In the genomic region with DNA sequence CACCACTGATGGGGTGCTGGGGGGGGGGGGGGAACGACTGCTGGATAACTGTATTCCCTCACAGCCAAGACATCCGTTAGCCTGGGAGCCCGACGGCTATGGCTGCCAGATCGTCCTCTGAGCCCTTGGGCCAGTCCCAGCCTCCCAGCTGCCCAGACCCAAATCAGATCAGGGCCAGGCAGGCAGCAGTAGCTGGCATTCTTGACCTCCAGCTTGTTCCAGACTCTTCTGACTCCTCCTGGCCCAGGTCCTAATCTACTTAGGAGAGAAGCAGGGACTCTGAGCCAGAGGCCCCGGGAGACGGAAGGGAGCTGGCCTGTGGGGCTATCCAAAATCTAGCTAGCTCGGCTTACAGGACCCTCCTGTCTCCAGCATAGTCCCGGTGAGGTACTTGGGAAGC, we compare ENCODE assay signal across 9 mouse cellular contexts. TPM values are rescaled to one million over a fixed set of nuclear protein-coding genes. Genes with fewer than 3 reads are reported as not detected.
DNase-seq lines count a peak whose midpoint lies in the region; ATAC-seq and TF ChIP-seq lines count a peak whose summit lies in the region.
"Had no signal": no experiment of that assay in that cellular context is flagged by ENCODE, and none has a peak within 500 bp of the region (broad histone marks: within the 10 kb centered on the region; RNA-seq: fewer than 3 reads in every experiment).

No protein-coding gene starts in this region.

- no peaks in the 10 kb centered on the region for H3K27me3 ChIP-seq in forebrain, embryonic 12.5 days
- H3K27me3 ChIP-seq in forebrain, embryonic 13.5 days, result no peaks in the 10 kb centered on the region
- H3K27me3 ChIP-seq: liver, embryonic 13.5 days had no signal

- no peak overlapping the region for H3K4me2 ChIP-seq in forebrain, embryonic 12.5 days
- no peak overlapping the region for H3K4me2 ChIP-seq in forebrain, embryonic 13.5 days
- H3K4me2 ChIP-seq: liver, embryonic 13.5 days had no signal

- no peak overlapping the region for H3K9ac ChIP-seq in forebrain, embryonic 12.5 days
- no peak overlapping the region for H3K9ac ChIP-seq in forebrain, embryonic 13.5 days
- H3K9ac ChIP-seq: liver, embryonic 13.5 days had no signal

- no peak for ATAC-seq in forebrain, embryonic 12.5 days (ENCODE audit: low FRiP score)
- no peak for ATAC-seq in forebrain, embryonic 13.5 days
- ATAC-seq in erythroblast, adult 5-6 weeks (replicated peaks; ENCODE audit: low FRiP score, poor library complexity, severe bottlenecking), result no peak

- 0 out of 2 replicates have a peak overlapping the region, but pooled peaks have one; percentile 4 for H3K27ac ChIP-seq in forebrain, embryonic 12.5 days
- H3K27ac ChIP-seq in forebrain, embryonic 13.5 days, result no peak overlapping the region
- no peak overlapping the region for H3K27ac ChIP-seq in left cerebral cortex, adult 2 months
- H3K27ac ChIP-seq: liver, embryonic 13.5 days had no signal

- no peaks in the 10 kb centered on the region for H3K4me1 ChIP-seq in forebrain, embryonic 12.5 days
- H3K4me1 ChIP-seq in forebrain, embryonic 13.5 days, result no peaks in the 10 kb centered on the region

- intact Hi-C loops in left cerebral cortex, adult 2 months (cut with DNase I), result no loop called here

- peaks cover 25% of the 10 kb centered on the region for H3K36me3 ChIP-seq in forebrain, embryonic 12.5 days (replicated peaks)
- peaks cover 29% of the 10 kb centered on the region for H3K36me3 ChIP-seq in forebrain, embryonic 13.5 days (ENCODE audit: poor library complexity, severe bottlenecking)

- H3K4me3 ChIP-seq in forebrain, embryonic 12.5 days (replicated peaks), result no peak overlapping the region
- no peak overlapping the region for H3K4me3 ChIP-seq in forebrain, embryonic 13.5 days
- H3K4me3 ChIP-seq in left cerebral cortex, adult 2 months, result no peak overlapping the region
- H3K4me3 ChIP-seq: liver, embryonic 13.5 days had no signal

- no peak for TF ChIP-seq CTCF in left cerebral cortex, adult 2 months (IDR thresholded peaks at IDR 0.05)

- 87% methylated on average over 9 of the region's 9 CpGs for WGBS in forebrain, embryonic 12.5 days
- 87% methylated on average over 9 of the region's 9 CpGs for WGBS in forebrain, embryonic 13.5 days

- H3K9me3 ChIP-seq in forebrain, embryonic 12.5 days, result no peaks in the 10 kb centered on the region
- no peaks in the 10 kb centered on the region for H3K9me3 ChIP-seq in forebrain, embryonic 13.5 days (replicated peaks)
- H3K9me3 ChIP-seq: liver, embryonic 13.5 days had no signal

- DNase-seq in adrenal gland, postnatal 10 days, result peak; percentile 74
- peak; percentile 65 to 86 for DNase-seq in gastrocnemius, adult 8-10 months (ENCODE audit: low spot score in 2 of 2)
- DNase-seq in kidney, postnatal 10 days, result peak; percentile 33
- DNase-seq in left cerebral cortex, adult 2 months (ENCODE audit: extremely low spot score in 1 of 2, low spot score in 2 of 2), result no peak
- no peak for DNase-seq in urinary bladder, postnatal 25 days (ENCODE audit: low spot score)
- DNase-seq: liver, embryonic 13.5 days had no signal

RNA-seq across cellular contexts. Expression of gene Gtf2ird1, which starts 35.5 kb away (rescaled TPM):
- polyA plus RNA-seq in forebrain, embryonic 12.5 days (2016; fragmentation: Nextera tagmentation; extraction: Ambion mirVana), result 111 and 112 TPM in 2 replicates
- polyA plus RNA-seq in forebrain, embryonic 13.5 days (2015; fragmentation: Nextera tagmentation; extraction: Ambion mirVana), result 72.9 and 80.2 TPM in 2 replicates
- 100 to 1,000 TPM in 1 of 2 experiments, 10 to 100 TPM in 1; 69.8 to 112 TPM for total RNA-seq in adrenal gland, postnatal 10 days (2021)
- 10 to 100 TPM; 13.1 to 15.3 (median 14.8) TPM for total RNA-seq in gastrocnemius, adult 8-10 months (2022)
- total RNA-seq in erythroblast, adult 5-6 weeks (2015; ENCODE audit: low replicate concordance), result 3.3 and 29.0 TPM in 2 replicates
- total RNA-seq in erythroblast, adult 5-6 weeks (2017; ENCODE audit: low replicate concordance), result 2.2 TPM in 2 replicates
- total RNA-seq in left cerebral cortex, adult 2 months (2021), result 10 to 100 TPM; 46.9 to 47.0 TPM

Comparison
In these comparisons a context has a peak if more than half of its experiments do, and no peak if none do; other contexts are left out.
1. DNase-seq: peak in adrenal gland, postnatal 10 days (single experiment), gastrocnemius, adult 8-10 months (2 of 2) and kidney, postnatal 10 days (single experiment); none in left cerebral cortex, adult 2 months (0 of 2) and urinary bladder, postnatal 25 days (single experiment).